Mouse (Mus musculus) cortical plate, adult 2 months (tissue): ENCODE data around the gene Cdcp2. TPM values are rescaled to one million over a fixed set of nuclear protein-coding genes. Genes with fewer than 3 reads are reported as not detected.

ENCODE experiments used
- H3K27ac ChIP-seq: fragments of 200-500 bp; 2 replicates; pipeline ENCODE4 v1.5.1; 2012; ENCODE audit warnings: low read length, control low read depth, inconsistent platforms; ENCODE audit not compliant: insufficient read depth
- H3K4me1 ChIP-seq: fragments of 200-500 bp; 2 replicates; pipeline ENCODE4 v1.6.1; 2011; ENCODE audit warnings: low read length; ENCODE audit not compliant: control insufficient read depth, insufficient read depth
- H3K4me3 ChIP-seq: fragments of 200-500 bp; 2 replicates; pipeline ENCODE4 v1.5.1; 2011; ENCODE audit warnings: mild to moderate bottlenecking, low read length, control low read depth; ENCODE audit not compliant: insufficient read depth
- CTCF ChIP-seq: fragments of 200-500 bp; IDR thresholded peaks from 2 replicates; pipeline ENCODE4 v1.5.1; 2011; ENCODE audit warnings: mild to moderate bottlenecking, control low read depth, low read length; ENCODE audit not compliant: insufficient read depth; ENCODE audit errors: extremely low read depth
- POLR2A ChIP-seq: fragments of 200-500 bp; IDR thresholded peaks from 2 replicates; pipeline ENCODE4 v1.6.1; 2011; ENCODE audit warnings: mild to moderate bottlenecking, low read length, control low read depth; ENCODE audit not compliant: insufficient read depth; ENCODE audit errors: extremely low read depth
- polyA plus RNA-seq: library from polyadenylated mRNA; depleted of rRNA; stranded (reverse); fragments of >200 nt; gene quantifications from 2 replicates; pipeline ENCODE4 v1.2.3, GENCODE M21; 2012

Cdcp2 gene
- polyA plus RNA-seq, 1 experiment: not detected

GRCm38 (mm10) chr4:107084343-107084742, 12.3 kb upstream of the Cdcp2 start:
- TF ChIP-seq CTCF: no peak
- no peak for TF ChIP-seq POLR2A
- Histone ChIP-seq H3K27ac (peak overlapping the region; percentile 11; the same call in 1 of the 2 replicates), H3K4me1 (peaks cover 2% of the 10 kb centered on the region; the same call in 1 of the 2 replicates), H3K4me3 (no peak overlapping the region)

- TF ChIP-seq CTCF: no peak
- TF ChIP-seq POLR2A: peak; percentile 58; the same call in 1 of the 2 replicates
- H3K4me3 ChIP-seq: no peak overlapping the region
- peaks cover 2% of the 10 kb centered on the region; the same call in 1 of the 2 replicates for H3K4me1 ChIP-seq
- H3K27ac ChIP-seq: peak overlapping the region; percentile 9; the same call in 1 of the 2 replicates
Observed at GRCm38 (mm10) chr4:107084858-107085257, 11.8 kb upstream of the Cdcp2 start.

GRCm38 (mm10) chr4:107091696-107092095, 5.0 kb upstream of the Cdcp2 start:
- Histone ChIP-seq H3K4me1 (no peaks in the 10 kb centered on the region), H3K4me3 (no peak overlapping the region), H3K27ac (no peak overlapping the region)
- no peak for TF ChIP-seq POLR2A
- TF ChIP-seq CTCF: no peak

GRCm38 (mm10) chr4:107094484-107095187, 2.1 kb upstream of the Cdcp2 start:
- TF ChIP-seq CTCF (no peak), POLR2A (no peak)
- H3K4me1 ChIP-seq: no peaks in the 10 kb centered on the region
- no peak overlapping the region for H3K4me3 ChIP-seq
- no peak overlapping the region for H3K27ac ChIP-seq

DNA sequence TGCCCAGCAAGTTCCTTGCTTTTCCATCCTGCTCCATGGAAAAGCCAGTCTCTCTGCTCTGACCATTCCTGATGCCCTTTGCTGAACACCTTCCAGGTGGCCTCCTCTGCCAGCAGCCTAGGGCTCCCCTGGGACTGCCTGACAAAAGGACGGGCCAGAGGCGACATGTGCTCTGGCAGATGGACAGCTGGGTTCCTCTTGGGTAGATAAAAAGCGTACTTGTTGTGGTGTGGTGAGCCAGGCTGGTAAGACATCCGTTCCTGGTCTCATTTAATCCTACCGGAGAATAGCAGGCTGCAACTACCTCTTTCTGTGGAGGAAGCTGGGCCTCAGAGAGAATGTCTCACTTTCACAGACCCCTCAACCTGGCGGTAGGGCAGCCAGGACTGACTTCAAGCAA, 648 bp upstream of the Cdcp2 start:
- Histone ChIP-seq H3K4me1 (no peaks in the 10 kb centered on the region), H3K4me3 (no peak overlapping the region), H3K27ac (no peak overlapping the region)
- TF ChIP-seq CTCF: no peak
- no peak for TF ChIP-seq POLR2A

DNA sequence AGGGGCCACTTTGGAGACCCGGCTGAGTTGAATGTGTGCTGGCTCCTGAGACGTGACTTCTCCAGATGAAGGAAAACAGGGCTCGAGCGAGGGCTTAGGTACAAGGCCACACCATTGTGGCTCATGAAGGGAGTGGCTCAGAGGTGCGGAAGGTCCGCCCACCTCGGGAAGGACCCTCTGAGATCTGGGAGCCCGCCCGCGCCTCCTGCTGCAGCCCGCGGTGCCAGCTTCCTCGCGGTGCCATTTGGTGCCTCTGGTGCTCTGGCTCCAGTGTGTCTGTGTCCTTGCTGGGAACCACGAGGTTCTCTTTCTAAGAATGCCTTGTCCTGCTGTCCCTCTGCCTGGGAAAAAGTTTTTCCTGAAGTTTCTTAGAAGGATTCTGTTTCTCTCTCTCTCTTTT, 1.2 kb downstream of the Cdcp2 start:
- TF ChIP-seq CTCF (no peak), POLR2A (no peak)
- no peak overlapping the region for H3K27ac ChIP-seq
- no peak overlapping the region for H3K4me3 ChIP-seq
- H3K4me1 ChIP-seq: no peaks in the 10 kb centered on the region

- TF ChIP-seq POLR2A (no peak), CTCF (no peak)
- Histone ChIP-seq H3K27ac (no peak overlapping the region), H3K4me1 (no peaks in the 10 kb centered on the region), H3K4me3 (no peak overlapping the region)
Observed at GRCm38 (mm10) chr4:107098375-107098774, 1.7 kb downstream of the Cdcp2 start.

DNA sequence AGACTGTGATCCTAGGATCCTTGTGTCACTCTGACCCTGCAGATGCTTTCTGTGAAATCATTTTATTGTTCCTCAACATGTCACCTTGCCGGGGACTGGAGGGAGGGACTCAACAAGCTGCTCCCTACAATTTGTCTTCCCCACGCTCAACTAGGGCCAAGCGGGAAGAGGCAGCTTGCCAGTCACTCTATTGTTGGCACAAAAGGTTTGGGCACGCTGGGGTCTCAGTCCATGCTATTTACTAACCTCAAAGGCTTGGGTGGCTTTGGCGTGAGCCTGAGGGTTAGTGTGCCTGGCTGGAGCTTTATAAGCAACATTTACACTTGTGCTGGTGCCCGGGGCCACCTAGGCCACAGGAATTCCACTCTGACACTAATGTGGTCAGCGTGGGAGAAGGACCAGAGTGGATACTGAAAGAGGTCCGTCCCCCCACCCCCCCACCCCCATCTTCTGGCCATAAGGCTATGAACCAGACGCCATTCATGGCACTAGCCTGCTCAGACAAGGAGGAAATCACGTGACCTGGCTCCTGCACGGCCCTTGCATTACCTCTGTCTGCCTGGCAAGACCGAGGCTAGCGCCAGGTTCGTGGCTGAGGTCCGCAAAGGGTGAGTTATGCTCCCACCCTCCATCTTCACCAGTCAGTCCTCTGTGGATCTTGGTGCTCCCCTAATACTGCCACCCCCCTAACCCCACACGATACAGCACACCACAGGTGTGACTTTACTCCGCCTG, 2.3 kb downstream of the Cdcp2 start:
- TF ChIP-seq POLR2A (no peak), CTCF (no peak)
- H3K27ac ChIP-seq: no peak overlapping the region
- no peaks in the 10 kb centered on the region for H3K4me1 ChIP-seq
- no peak overlapping the region for H3K4me3 ChIP-seq

DNA sequence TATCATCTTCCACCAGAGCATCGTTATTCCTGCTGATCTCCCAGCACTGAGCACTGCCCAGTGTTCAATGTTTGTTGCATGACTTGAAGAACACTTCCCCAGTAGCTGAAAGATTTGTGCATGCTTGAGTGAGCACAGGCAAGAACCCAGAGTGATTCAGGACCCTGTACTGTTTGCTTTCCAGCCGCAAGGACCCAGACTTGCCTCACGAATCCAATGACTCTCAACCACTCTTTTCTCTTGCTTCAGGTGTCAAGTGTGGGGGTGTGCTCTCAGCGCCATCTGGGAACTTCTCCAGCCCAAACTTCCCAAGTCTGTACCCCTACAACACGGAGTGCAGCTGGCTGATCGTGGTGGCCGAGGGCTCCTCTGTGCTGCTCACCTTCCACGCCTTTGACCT, 5.5 kb downstream of the Cdcp2 start:
- H3K4me3 ChIP-seq: no peak overlapping the region
- H3K4me1 ChIP-seq: no peaks in the 10 kb centered on the region
- H3K27ac ChIP-seq: no peak overlapping the region
- TF ChIP-seq POLR2A (no peak), CTCF (no peak)

- TF ChIP-seq POLR2A (no peak), CTCF (no peak)
- no peaks in the 10 kb centered on the region for H3K4me1 ChIP-seq
- H3K4me3 ChIP-seq: no peak overlapping the region
- H3K27ac ChIP-seq: no peak overlapping the region
Observed at GRCm38 (mm10) chr4:107106777-107107176, 10.1 kb downstream of the Cdcp2 start.
